Comparison of ENCODE assay signal across 17 mouse cellular contexts in genomic region chr6:31495122-31495731, GRCm38 (mm10).
"Had no signal": no experiment of that assay in that cellular context is flagged by ENCODE, and none has a peak within 500 bp of the region (broad histone marks: within the 10 kb centered on the region; RNA-seq: fewer than 3 reads in every experiment).

No protein-coding gene starts in this region.

- H3K4me3 ChIP-seq: kidney, embryonic 15.5 days; left cerebral cortex, adult 2 months; liver, embryonic 13.5 days had no signal

- H3K27ac ChIP-seq: kidney, embryonic 15.5 days; left cerebral cortex, adult 2 months; liver, embryonic 13.5 days; macrophage; stomach, postnatal 0 days had no signal

- H3K27me3 ChIP-seq: kidney, embryonic 15.5 days; liver, embryonic 13.5 days had no signal

- H3K9ac ChIP-seq: kidney, embryonic 15.5 days; liver, embryonic 13.5 days; lung, embryonic 14.5 days had no signal

- DNase-seq: kidney, adult 8-10 months; kidney, postnatal 10 days; kidney, postnatal 36 days; layer of hippocampus, postnatal 36 days; liver, embryonic 13.5 days; lung, embryonic 14.5 days; midbrain, embryonic 14.5 days; right cerebral cortex, adult 18-20 months; right cerebral cortex, postnatal 14 days; right cerebral cortex, postnatal 4 days; thymus, adult 2 months; thymus, postnatal 14 days had no signal

- ATAC-seq: lung, postnatal 0 days had no signal

- H3K4me1 ChIP-seq: kidney, embryonic 15.5 days had no signal
